Mouse (Mus musculus): ENCODE data around the gene Tiam2. TPM values are rescaled to one million over a fixed set of nuclear protein-coding genes. Genes with fewer than 3 reads are reported as not detected.
A peak's percentile ranks its signal among the peaks of the same experiment; 100 is the strongest.

Tiam2 gene
- 3.2 and 3.3 TPM in 2 replicates for polyA plus RNA-seq (2015; fragmentation: Nextera tagmentation; extraction: Ambion mirVana)

- peak within 1 kb of the TSS; percentile 75 for H3K9ac ChIP-seq (ENCODE audit: low read depth, low read length)
- peak within 1 kb of the TSS; percentile 90 for H3K4me2 ChIP-seq (ENCODE audit: low read length)
- H3K27ac ChIP-seq: no peak within 1 kb of the TSS
- under 1% methylated on average over 52 of the region's 55 CpGs for WGBS
- H3K4me3 ChIP-seq (replicated peaks; ENCODE audit: low read depth, low read length): peak within 1 kb of the TSS; percentile 78
- no peaks in the 10 kb centered on the region for H3K36me3 ChIP-seq (ENCODE audit: insufficient read depth, low read length)
- H3K27me3 ChIP-seq (ENCODE audit: insufficient read depth, low read length): no peaks in the 10 kb centered on the region
- H3K4me1 ChIP-seq (replicated peaks; ENCODE audit: insufficient read depth, low read length): no peaks in the 10 kb centered on the region
- DNase-seq (ENCODE audit: low spot score): peak; percentile 73
- TF ChIP-seq CTCF (IDR thresholded peaks at IDR 0.05; ENCODE audit: low read depth): no peak
- H3K9me3 ChIP-seq (replicated peaks; ENCODE audit: low read length): no peaks in the 10 kb centered on the region
- ATAC-seq (replicated peaks; ENCODE audit: low FRiP score, low read depth): peak; percentile 83
Measured at GRCm38 (mm10) chr17:3326148-3326902, at the start of gene Tiam2. Gene Tiam2 (plus strand): TSS chr17:3326573.

GRCm38 (mm10) chr17:3280321-3280720 lies 46.1 kb upstream of the Tiam2 start:
- H3K27me3 ChIP-seq (ENCODE audit: insufficient read depth, low read length): no peaks in the 10 kb centered on the region
- no peak for TF ChIP-seq CTCF (IDR thresholded peaks at IDR 0.05; ENCODE audit: low read depth)
- H3K4me3 ChIP-seq (replicated peaks; ENCODE audit: low read depth, low read length): no peak overlapping the region
- 72% methylated on average over 2 of the region's 2 CpGs for WGBS
- H3K9me3 ChIP-seq (replicated peaks; ENCODE audit: low read length): no peaks in the 10 kb centered on the region
- no peak overlapping the region for H3K9ac ChIP-seq (ENCODE audit: low read depth, low read length)
- no peaks in the 10 kb centered on the region for H3K4me1 ChIP-seq (replicated peaks; ENCODE audit: insufficient read depth, low read length)
- DNase-seq (ENCODE audit: low spot score): no peak
- H3K36me3 ChIP-seq (ENCODE audit: insufficient read depth, low read length): no peaks in the 10 kb centered on the region
- no peak overlapping the region for H3K27ac ChIP-seq
- ATAC-seq (replicated peaks; ENCODE audit: low FRiP score, low read depth): no peak
- no peak overlapping the region for H3K4me2 ChIP-seq (ENCODE audit: low read length)

GRCm38 (mm10) chr17:3281939-3282338 lies 44.4 kb upstream of the Tiam2 start:
- no peaks in the 10 kb centered on the region for H3K27me3 ChIP-seq (ENCODE audit: insufficient read depth, low read length)
- TF ChIP-seq CTCF (IDR thresholded peaks at IDR 0.05; ENCODE audit: low read depth): no peak
- no peaks in the 10 kb centered on the region for H3K36me3 ChIP-seq (ENCODE audit: insufficient read depth, low read length)
- no peaks in the 10 kb centered on the region for H3K9me3 ChIP-seq (replicated peaks; ENCODE audit: low read length)
- DNase-seq (ENCODE audit: low spot score) (no peak), ATAC-seq (replicated peaks; ENCODE audit: low FRiP score, low read depth) (no peak)
- H3K4me1 ChIP-seq (replicated peaks; ENCODE audit: insufficient read depth, low read length): no peaks in the 10 kb centered on the region
- WGBS: 72% methylated on average over 5 of the region's 5 CpGs
- no peak overlapping the region for H3K27ac ChIP-seq
- no peak overlapping the region for H3K4me2 ChIP-seq (ENCODE audit: low read length)
- H3K4me3 ChIP-seq (replicated peaks; ENCODE audit: low read depth, low read length): no peak overlapping the region
- no peak overlapping the region for H3K9ac ChIP-seq (ENCODE audit: low read depth, low read length)

- Histone ChIP-seq H3K4me3 (replicated peaks; ENCODE audit: low read depth, low read length) (no peak overlapping the region), H3K4me2 (ENCODE audit: low read length) (no peak overlapping the region), H3K36me3 (ENCODE audit: insufficient read depth, low read length) (no peaks in the 10 kb centered on the region), H3K27ac (no peak overlapping the region), H3K4me1 (replicated peaks; ENCODE audit: insufficient read depth, low read length) (no peaks in the 10 kb centered on the region), H3K27me3 (ENCODE audit: insufficient read depth, low read length) (no peaks in the 10 kb centered on the region), H3K9me3 (replicated peaks; ENCODE audit: low read length) (no peaks in the 10 kb centered on the region), H3K9ac (ENCODE audit: low read depth, low read length) (no peak overlapping the region)
- no peak for TF ChIP-seq CTCF (IDR thresholded peaks at IDR 0.05; ENCODE audit: low read depth)
- WGBS: 47% methylated on average over 8 of the region's 8 CpGs
- ATAC-seq (replicated peaks; ENCODE audit: low FRiP score, low read depth) (no peak), DNase-seq (ENCODE audit: low spot score) (no peak)
Measured at GRCm38 (mm10) chr17:3285030-3285671, 41.2 kb upstream of the Tiam2 start.

- no peak overlapping the region for H3K27ac ChIP-seq
- no peak overlapping the region for H3K4me2 ChIP-seq (ENCODE audit: low read length)
- H3K4me3 ChIP-seq (replicated peaks; ENCODE audit: low read depth, low read length): no peak overlapping the region
- DNase-seq (ENCODE audit: low spot score) (no peak), ATAC-seq (replicated peaks; ENCODE audit: low FRiP score, low read depth) (no peak)
- H3K9ac ChIP-seq (ENCODE audit: low read depth, low read length): no peak overlapping the region
- no peaks in the 10 kb centered on the region for H3K9me3 ChIP-seq (replicated peaks; ENCODE audit: low read length)
- no peaks in the 10 kb centered on the region for H3K27me3 ChIP-seq (ENCODE audit: insufficient read depth, low read length)
- 59% methylated on average over 8 of the region's 8 CpGs for WGBS
- H3K4me1 ChIP-seq (replicated peaks; ENCODE audit: insufficient read depth, low read length): no peaks in the 10 kb centered on the region
- no peak for TF ChIP-seq CTCF (IDR thresholded peaks at IDR 0.05; ENCODE audit: low read depth)
- H3K36me3 ChIP-seq (ENCODE audit: insufficient read depth, low read length): no peaks in the 10 kb centered on the region
Measured at GRCm38 (mm10) chr17:3286123-3286825, 40.1 kb upstream of the Tiam2 start.

- 8% methylated on average over 6 of the region's 6 CpGs for WGBS
- Histone ChIP-seq H3K9ac (ENCODE audit: low read depth, low read length) (no peak overlapping the region), H3K4me1 (replicated peaks; ENCODE audit: insufficient read depth, low read length) (no peaks in the 10 kb centered on the region), H3K27me3 (ENCODE audit: insufficient read depth, low read length) (no peaks in the 10 kb centered on the region), H3K9me3 (replicated peaks; ENCODE audit: low read length) (no peaks in the 10 kb centered on the region), H3K4me2 (ENCODE audit: low read length) (no peak overlapping the region), H3K4me3 (replicated peaks; ENCODE audit: low read depth, low read length) (no peak overlapping the region), H3K27ac (no peak overlapping the region), H3K36me3 (ENCODE audit: insufficient read depth, low read length) (no peaks in the 10 kb centered on the region)
- peak; percentile 84 for TF ChIP-seq CTCF (IDR thresholded peaks at IDR 0.05; ENCODE audit: low read depth)
- ATAC-seq (replicated peaks; ENCODE audit: low FRiP score, low read depth): 0 out of 2 replicates have a peak, but pooled peaks have one; percentile 25
- DNase-seq (ENCODE audit: low spot score): peak; percentile 76
Measured at GRCm38 (mm10) chr17:3288341-3288740, 38.0 kb upstream of the Tiam2 start.
